9 mouse cellular contexts compared by ENCODE assay signal in the genomic region with DNA sequence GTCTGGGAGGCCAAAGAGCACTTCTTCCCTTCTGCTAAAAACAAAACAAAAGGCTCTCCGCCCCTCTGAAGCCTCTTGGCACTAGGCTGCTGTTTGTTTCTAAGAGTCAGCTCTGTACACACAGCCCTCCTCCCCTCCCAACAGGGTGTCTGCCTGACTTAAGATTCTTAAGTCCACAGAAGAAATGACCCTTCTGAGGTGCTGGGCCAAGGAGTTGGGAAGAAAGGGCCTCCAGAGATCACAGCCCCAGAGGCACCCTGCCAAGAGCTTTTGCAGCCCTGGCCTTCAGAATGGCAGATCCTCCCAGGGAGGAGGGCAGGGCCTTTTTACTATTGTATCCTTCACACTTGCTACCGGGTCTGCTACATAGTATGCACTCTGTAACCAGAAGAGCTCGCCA. TPM values are rescaled to one million over a fixed set of nuclear protein-coding genes. Genes with fewer than 3 reads are reported as not detected.
DNase-seq lines count a peak whose midpoint lies in the region.
"Had no signal": no experiment of that assay in that cellular context is flagged by ENCODE, and none has a peak within 500 bp of the region (broad histone marks: within the 10 kb centered on the region; RNA-seq: fewer than 3 reads in every experiment).

No protein-coding gene starts in this region.

- DNase-seq in adrenal gland, postnatal 10 days: peak; percentile 69
- DNase-seq in adrenal gland, adult 18-20 months (ENCODE audit: low spot score in 2 of 2): no peak
- DNase-seq in urinary bladder, postnatal 14 days (ENCODE audit: low spot score): peak; percentile 56
- DNase-seq in urinary bladder, postnatal 10 days (ENCODE audit: low spot score): no peak
- DNase-seq in lung, adult 18-20 months: peak; percentile 57 to 74
- DNase-seq in frontal cortex, adult 2 months (ENCODE audit: extremely low spot score in 1 of 2, low spot score in 1 of 2): no peak
- DNase-seq in cerebellum, postnatal 14 days: no peak
- no peak for DNase-seq in thymus, postnatal 10 days (ENCODE audit: low spot score in 2 of 2)
- DNase-seq: B cell, adult 2 months had no signal

RNA-seq across cellular contexts. Expression of a gene that starts 33.6 kb away (rescaled TPM):
- 10 to 100 TPM; 16.3 to 18.2 TPM for total RNA-seq in adrenal gland, postnatal 10 days (2021)
- 10 to 100 TPM; 19.2 to 19.5 TPM for total RNA-seq in adrenal gland, adult 18-20 months (2021)
- polyA plus RNA-seq in frontal cortex, adult 2 months (2012; rRNA removed): 29.2 and 33.3 TPM in 2 replicates

Comparison
In these comparisons a context has a peak if more than half of its experiments do, and no peak if none do; other contexts are left out.
1. DNase-seq: peak in adrenal gland, postnatal 10 days (single experiment), urinary bladder, postnatal 14 days (single experiment) and lung, adult 18-20 months (2 of 2); none in adrenal gland, adult 18-20 months (0 of 2), urinary bladder, postnatal 10 days (single experiment), frontal cortex, adult 2 months (0 of 2), cerebellum, postnatal 14 days (0 of 2) and thymus, postnatal 10 days (0 of 2).